Mouse (Mus musculus) common myeloid progenitor, adult 5-6 weeks (primary cell): ENCODE data around the gene Hdgfl3. TPM values are rescaled to one million over a fixed set of nuclear protein-coding genes. Genes with fewer than 3 reads are reported as not detected.
"Not testable (repeated sequence)": the region's sequence is repeated elsewhere in the genome, so short reads cannot be mapped to it uniquely, and the experiment has no call there.

Experiments used
- ATAC-seq: replicated peaks from 2 replicates; pipeline ENCODE4 v1.8.0; 2016; ENCODE audit warnings: low read depth, mild to moderate bottlenecking, moderate TSS enrichment, inconsistent platforms; ENCODE audit not compliant: poor library complexity, severe bottlenecking
- total RNA-seq: library from RNA; stranded (forward); fragments of 200-1000, 187-1606 nt; gene quantifications from 2 replicates; pipeline ENCODE4 v1.2.3, GENCODE M21; 2017

Gene Hdgfl3
- total RNA-seq, 1 experiment from 2014 or later = 6.2 TPM

DNA sequence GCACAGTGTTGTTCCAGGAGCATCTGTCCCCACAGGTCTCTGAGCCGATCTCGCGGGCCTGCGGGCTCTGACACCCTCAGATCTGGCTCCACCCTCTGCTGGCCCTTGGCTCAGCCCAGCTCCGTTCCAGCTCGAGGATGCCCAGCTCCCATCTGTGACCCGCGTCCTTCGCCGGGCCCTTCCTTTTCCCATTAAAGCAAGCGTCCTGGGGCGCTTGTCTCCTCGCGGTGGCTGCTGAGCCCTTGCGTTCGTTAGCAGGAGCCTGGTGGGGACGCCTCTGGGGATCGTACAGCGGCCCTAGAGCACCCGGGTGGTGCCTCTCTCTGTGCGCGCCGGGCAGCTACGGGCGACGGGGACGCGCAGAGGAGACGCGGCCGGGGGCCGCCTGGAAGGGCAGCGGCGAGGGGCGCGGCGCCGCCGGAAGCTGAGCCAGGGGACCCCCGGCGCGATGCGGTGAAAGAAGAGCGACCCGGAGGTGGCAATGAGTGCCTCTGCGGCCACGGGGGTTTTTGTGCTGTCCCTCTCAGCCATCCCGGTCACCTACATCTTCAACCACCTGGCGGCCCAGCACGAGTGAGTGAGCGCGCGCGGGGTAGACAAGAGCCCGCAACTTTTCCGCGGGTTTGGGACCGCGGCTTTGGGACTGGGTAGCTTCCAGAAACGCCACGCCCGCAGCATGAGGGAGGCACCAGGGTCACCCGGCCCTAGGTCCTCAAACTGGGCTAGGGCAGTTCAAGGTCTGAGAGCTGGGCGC lies 75.1 kb downstream of the Hdgfl3 start, which contains the start of gene Tm6sf1:
Gene Tm6sf1 (plus strand): TSS at position 34 of the 754 bp plus-strand sequence.
- ATAC-seq = peak; percentile 15; the same call in 1 of the 2 replicates

DNA sequence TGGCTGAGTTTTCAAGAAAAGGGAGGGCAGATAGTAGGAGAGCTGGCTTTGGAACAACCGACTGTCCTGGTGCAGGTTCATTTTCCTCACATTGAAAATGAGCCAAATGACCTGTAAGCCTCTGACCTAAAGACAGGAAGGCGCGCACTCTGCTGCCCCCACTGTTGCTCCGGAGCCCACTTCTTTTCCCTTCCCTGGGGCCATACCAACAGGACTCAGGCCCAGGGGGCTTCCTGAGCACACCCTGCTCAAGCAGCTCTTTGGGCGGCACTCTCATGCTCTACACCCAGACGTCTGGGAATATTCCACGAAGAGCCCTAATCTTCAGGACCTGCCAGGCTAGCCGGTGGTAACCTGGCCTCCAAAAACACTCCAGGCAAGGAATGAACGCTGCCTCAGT lies 76.0 kb downstream of the Hdgfl3 start:
- ATAC-seq = no peak

DNA sequence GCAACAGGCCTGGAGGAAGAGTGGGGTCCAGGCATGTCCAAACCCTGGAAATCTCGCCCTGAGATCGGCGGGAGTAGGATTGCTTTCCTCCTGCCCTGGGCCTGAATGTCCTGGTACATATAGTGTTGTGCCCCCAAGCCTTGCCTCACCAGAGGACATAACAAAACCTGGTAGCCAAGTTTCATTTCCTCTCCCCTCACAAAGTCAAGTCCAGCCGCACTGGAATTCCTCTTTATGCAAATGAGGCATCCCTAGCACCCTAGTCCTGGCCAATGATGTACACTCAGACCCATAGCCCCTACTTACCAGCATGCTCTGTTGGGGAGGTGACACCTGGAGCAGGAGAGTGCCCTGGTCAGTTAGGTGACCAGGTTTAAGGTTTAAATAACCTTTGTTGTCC lies 78.1 kb downstream of the Hdgfl3 start:
- no peak for ATAC-seq

DNA sequence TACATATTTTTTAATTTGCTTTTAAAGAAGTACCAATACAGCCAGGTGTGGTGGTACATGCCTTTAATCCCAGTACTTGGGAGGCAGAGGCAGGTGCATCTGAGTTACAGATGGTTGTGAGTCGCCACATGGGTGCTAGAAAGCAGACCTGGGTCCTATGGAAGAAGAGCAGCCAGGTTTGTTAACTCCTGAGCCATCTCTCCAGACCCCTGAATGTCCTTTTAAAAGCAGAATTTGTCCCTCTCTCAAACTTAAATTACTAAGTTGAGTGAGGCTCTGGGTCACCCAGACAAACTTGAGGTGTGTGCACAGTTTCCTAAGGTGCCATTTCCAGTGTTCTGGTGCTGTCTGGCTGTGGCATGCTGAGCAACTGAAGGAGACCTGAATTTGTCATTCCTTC lies 78.6 kb downstream of the Hdgfl3 start, which contains the start of gene Gm10160:
Gene Gm10160 (minus strand): TSS at position 101 of the 400 bp plus-strand sequence.
- ATAC-seq = no peak

DNA sequence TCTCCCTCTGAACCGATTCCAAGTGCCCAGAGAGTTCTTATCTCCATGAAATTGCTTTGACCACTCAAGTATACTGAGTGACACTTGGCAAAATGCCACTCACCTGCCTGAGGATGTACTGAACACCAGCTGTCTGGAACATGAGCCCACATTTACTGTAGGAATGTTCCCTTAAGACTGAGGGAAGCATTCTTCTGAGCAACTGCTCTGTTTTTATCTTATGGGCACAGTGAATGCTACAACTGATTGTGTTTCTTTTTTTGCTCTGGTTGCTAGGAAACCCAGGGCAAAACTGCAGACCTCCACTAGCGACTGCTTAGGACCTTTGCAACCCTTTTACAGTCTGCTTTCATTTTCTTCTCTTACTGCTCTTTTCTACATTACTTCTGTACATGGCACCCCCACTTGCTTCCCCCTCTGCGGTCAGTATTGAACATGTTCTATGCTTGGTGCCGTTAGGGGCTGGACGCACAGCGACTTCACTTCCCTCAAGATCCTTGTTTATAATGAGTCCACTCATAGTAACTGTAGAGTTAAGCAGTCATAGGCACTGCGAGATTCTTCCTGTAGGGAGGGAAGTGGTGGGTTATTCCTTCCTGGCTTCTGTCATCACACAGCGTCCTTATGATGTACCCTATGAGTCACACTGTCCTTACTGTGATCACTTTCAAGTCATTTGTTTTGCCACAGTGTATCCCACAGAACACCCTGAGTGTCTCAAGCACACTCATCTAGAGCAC lies 79.5 kb downstream of the Hdgfl3 start:
- peak; percentile 73 for ATAC-seq

DNA sequence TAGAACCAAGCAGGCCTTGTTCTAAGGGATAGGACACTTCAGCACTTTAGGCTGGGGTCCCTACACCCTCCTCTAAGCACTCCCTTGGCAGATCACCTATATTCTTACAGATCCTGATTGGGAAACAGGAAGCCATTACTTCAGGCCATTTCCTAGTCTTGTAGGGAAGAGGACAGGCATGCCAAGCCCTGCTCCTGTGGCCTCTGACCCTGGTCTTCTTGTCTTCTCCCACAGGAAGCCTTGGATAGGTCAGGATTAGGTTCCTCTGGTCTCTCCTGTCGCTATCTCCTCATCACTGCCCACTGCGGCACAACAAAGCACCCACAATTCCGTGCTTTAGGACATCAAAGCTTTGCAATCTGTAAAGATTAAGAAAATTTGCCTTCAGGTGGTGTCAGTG lies 82.6 kb downstream of the Hdgfl3 start:
- no peak for ATAC-seq

DNA sequence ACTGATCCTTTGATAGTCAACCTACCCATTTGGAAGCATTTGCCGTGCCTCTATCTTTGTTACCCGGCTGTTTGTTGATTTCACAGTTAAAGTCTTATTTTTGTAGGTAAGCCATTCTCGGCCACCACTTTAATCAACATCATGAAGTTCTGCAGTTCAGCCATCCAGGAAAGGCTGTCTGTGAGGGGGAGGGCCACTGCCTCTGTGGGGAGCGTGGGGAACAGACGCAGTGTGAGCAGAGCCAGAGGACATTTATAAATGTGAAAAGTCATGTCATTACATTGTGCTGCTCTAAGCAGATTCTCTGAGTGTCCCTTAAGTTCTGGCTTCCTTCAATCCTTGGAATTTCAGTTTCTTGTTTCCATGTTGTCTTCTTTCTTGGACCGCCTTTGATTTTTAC lies 84.1 kb downstream of the Hdgfl3 start:
- no peak for ATAC-seq

DNA sequence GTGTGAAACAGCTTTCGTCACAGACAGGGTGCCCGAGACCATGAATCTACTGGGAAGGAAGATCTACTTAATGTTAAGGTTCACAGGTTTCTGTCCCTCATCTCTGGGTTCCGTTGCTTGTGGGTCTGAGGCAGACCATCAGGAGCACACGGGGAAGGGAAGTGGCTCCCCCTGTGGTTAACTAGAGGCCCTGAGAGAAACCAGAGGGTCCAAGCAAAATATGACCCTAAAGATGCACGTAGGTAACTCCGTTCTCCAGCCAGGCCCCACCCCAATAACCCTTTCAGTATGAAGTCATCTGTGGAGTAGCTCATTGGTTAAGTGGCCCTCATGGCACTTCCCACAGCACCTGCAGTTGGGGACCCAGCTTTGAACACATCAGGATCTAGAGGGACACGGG lies 84.6 kb downstream of the Hdgfl3 start:
- ATAC-seq = peak; percentile 53

DNA sequence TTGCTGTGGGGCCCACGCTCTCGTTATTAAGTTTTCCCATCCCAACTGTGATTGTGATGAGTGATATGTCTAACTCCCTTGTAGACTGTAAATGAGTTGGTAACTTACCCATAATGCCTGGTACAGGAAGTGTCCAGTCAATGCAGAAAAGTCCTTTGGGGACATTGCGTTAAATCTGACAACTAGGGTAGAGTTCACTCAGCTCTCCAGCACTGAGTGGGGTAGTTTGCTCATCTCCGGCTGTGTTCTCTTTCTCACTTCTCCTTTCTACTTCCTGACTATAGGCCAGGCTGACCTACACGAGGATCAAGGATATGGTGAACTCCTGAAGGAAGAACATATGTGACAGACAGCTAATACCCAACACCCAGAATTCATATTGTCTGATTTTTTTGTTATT lies 85.1 kb downstream of the Hdgfl3 start:
- peak; percentile 84 for ATAC-seq

DNA sequence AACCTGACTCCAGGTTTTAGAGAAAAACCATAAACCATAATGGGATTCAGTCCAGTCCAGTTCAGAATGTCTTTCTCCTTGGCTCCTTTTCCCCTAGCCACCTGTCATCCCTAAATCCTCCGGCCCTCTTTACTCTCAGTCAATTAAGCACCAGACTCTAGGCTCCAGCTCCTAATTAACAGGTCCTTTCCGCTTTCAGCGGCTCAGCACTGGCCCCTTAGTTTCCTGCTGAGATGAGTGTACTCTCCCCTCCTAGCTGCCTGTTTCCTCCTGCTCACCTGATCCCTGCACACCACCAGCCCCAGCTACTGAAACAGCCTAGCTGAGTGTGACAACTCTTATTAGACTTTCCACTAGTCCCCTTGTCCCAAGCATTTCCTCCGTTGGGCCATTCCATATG lies 86.5 kb downstream of the Hdgfl3 start:
- ATAC-seq = no peak

DNA sequence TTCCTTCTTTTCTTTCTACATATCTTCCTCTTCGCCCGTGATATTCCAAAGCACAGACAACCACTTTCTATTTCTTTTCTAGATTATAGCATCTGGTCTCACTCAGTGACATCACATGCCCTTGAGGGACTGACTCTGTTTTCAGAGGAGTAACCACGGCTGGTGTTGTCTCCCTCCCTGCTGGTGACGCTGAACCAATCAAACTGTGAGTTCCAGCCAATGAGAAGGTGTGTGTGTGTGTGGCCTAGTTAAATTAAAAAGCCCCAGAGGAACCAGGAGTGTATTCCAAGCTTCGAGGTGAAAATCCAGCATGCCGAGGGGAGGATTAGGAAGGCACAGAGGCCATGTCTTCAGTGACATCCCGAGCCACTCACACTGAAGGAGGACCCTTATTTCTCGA lies 87.3 kb downstream of the Hdgfl3 start:
- ATAC-seq = no peak

DNA sequence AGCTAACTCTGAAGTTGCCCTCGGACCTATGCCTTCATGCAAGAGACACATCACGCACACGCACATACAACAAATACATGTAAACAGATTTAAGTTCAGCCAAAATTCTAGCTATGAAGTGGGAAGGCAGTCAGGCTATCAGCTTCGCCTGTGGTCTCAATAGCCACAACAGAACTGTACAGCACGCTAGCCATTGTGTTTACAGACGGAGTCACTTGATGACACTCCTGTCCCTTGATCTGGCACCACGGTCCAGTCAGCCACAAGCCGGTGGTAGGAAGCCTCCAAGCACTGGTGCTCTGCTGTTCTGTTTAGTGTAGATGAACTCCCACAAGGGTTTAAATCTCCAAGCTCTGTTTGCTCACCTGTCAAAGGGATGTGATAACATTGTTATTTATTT lies 88.3 kb downstream of the Hdgfl3 start:
- ATAC-seq = no peak

DNA sequence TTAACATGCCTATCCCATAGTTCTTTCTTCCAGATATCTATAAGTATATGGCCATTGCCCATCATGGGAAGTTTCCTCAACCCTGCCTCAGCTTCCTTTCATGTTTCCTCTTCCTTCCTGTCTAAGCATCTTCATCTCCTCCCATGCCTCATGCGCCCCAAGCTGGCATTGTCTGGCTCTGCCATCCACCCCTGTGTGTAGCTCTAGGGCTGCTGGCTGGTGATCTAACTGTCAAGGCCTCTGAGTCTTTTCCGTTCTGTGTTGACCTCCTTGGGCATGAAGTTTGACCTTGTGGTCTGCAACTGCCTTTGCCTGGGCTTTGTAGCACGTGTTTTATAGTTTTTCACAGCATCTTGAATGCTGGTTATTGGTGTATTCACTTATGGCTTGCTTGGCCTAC lies 89.0 kb downstream of the Hdgfl3 start:
- no peak for ATAC-seq

DNA sequence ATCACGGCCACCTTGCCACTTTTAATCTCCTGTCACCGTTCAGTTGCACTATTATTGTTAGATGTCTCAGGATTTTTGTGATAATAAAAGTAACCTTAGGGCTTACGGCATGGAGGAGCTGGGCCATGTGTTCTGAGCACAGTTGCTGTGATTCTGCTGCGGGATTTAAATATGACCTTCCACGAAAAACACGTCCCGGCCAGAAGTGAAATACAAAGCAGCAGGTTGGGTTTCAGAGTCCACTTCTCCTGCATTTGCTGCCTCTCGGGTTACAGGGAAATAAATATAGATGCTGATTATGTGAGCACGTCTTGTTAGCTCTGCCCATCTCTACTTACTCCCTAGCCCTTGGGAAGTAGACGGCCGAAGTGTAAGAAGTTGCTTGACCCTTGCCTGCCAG lies 89.5 kb downstream of the Hdgfl3 start:
- ATAC-seq = no peak

DNA sequence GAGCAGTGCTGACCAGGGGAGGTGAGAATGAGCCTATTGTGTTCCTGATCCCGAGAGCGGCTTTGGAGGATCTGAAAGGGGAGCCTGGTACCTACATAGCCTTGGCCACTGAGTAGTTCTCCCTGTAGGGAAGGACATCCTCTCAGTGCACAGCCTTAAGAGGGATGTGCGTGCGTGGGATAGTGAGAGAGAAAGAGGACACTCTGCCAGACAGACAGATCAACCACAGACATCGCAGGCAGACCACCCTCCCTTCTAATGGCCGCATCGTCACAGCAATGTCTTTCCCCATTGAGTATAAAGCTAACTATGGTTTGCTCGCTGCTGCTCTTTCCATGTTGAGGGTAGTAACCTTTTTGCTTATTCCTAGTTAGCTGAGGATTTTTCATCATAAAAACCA lies 90.4 kb downstream of the Hdgfl3 start:
- no peak for ATAC-seq

DNA sequence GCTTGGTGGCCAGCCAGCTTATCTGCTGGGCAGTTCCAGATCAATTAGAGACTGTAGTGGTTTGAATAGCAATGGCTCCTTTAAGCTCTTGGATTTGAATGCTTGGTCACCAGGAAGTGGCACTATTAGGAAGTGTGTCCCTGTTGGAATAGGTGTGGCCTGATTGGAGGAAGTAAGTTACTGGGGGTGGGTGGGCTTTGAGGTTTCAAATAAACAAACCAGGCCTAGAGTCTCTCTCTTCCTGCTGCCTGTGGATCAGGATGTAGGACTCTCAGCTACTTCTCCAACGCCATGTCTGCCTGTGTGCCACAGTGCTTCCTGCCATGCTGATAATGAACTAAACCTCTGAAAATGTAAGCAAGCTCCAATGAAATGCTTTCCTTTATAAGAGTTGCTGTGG lies 91.3 kb downstream of the Hdgfl3 start:
- peak; percentile 56 for ATAC-seq

DNA sequence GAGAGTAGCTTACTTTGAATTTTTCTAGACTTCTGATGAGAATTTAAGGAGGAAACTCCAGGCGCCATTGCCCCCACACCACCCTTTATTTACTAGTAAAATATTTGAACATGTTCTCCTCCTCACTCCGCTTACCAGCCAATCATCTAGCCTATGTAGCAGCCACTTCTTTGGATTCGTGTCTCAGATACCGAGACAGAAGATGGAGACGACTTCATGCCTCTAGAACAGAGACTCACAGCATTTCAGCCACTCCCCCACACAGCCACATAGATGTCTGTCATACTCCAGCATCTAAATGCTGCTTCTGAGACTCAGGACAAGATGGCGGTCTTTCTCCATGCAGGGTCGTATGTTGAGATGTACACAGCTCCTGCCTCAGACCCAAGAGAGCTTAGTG lies 92.1 kb downstream of the Hdgfl3 start:
- no peak for ATAC-seq

DNA sequence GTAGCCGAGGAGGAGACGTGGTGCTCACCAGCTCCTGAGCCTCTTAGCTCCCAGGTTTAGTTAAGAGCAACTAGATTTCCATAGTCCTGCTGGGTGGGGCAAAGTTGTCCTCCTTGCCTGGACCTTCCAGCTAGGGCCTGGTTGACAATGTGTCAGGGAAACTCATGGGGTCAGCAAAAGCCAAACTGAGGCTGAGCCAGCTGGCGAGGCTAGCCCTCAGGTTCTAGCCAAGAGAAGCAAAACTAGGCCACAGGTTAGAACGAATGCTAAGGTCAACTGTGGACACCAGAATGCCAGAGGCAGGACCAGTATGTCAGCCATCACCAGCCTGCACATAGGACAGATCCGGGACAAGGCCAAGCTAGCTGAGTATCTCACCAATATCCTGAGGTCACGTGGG lies 92.8 kb downstream of the Hdgfl3 start:
- ATAC-seq = no peak

DNA sequence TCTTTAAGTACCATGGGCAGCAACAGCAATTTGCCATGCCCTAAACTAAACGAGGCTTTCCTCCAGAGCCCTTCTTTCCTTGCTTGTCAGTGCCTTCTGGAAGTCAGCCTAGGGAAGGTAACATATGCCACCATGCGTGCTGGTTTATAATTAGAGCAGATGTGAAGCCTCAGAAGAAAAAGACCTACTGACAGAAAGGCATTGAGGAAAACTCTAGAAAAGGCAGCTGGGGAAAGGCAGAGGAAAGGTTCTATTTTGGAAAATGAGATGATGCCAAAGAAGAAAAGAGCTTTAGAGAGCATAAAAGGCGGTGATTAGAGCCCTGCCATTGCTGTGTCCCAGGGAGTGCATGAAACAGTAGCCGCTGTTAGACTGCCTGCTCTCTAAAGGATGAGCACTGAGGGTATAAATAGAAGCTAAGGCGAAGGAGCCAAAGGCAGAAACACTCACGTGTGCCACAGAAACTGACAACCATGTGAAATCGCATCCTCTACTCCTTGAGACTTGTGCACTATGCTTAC lies 93.6 kb downstream of the Hdgfl3 start:
- no peak for ATAC-seq

DNA sequence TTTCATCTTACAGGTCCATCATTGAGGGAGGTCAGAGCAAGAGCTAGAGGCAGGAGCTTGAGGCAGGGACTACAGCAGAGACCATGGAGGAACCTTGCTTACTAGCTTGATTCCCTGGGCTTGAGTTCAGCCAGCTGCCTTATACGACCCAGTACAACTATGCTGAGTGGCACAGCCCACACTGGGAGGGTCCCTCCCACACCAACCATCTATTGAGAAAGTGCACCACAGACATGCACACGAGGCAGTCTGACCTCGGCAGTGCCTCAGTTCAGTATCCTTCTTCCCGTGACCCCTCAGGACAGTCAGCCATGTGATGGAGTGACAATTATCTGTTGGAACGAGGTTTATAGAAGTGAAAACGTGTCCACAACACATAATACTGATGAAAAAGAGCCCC lies 94.5 kb downstream of the Hdgfl3 start:
- ATAC-seq = no peak

DNA sequence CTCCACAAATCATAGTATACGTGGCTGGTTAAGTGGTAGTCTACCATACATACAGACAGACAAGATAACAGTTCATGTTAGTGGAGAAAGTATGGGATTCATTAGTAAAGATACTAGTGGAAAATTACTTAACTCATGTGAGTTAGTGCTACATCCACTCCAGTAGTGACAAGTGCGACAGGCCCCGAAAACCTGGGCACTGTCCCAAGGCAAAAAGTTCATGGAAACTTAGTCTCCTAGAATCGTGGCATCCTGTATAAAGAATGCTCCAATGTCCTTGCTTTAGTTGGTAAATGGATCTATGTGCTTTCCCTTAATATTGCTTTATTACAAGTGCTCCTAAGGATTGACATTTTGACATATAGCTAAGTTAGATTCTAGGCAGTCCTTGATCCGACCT lies 96.5 kb downstream of the Hdgfl3 start:
- ATAC-seq = not testable (repeated sequence)
